Mouse (Mus musculus) midbrain, embryonic 11.5 days (tissue): Measurements from ENCODE around the gene Atp6v0c. TPM values are rescaled to one million over a fixed set of nuclear protein-coding genes. Genes with fewer than 3 reads are reported as not detected.

Experiments
- ATAC-seq: fragments of 200-750 bp; cut with Nextera tagmentation; 2 replicates; pipeline ENCODE4 v1.8.0; 2017; ENCODE audit warnings: moderate TSS enrichment, moderate library complexity; ENCODE audit not compliant: low FRiP score
- DNase-seq: peaks from one replicate; pipeline ENCODE4 v3.0.0; 2015; ENCODE audit warnings: low spot score; ENCODE audit errors: missing footprints
- H3K27ac ChIP-seq: fragments of 300-500 bp; sonication (generic); 2 replicates; pipeline ENCODE4 v1.5.1; 2014; ENCODE audit warnings: low read depth, low read length
- H3K27me3 ChIP-seq: fragments of 300-500 bp; sonication (generic); 2 replicates; pipeline ENCODE4 v1.6.1; 2014; ENCODE audit warnings: mild to moderate bottlenecking, low read length, moderate library complexity, mixed read lengths; ENCODE audit not compliant: control insufficient read depth, insufficient read depth
- H3K36me3 ChIP-seq: fragments of 300-500 bp; sonication (generic); 2 replicates; pipeline ENCODE4 v1.6.1; 2014; ENCODE audit warnings: mild to moderate bottlenecking, low read length, moderate library complexity, mixed read lengths; ENCODE audit not compliant: control insufficient read depth, insufficient read depth
- H3K4me1 ChIP-seq: fragments of 300-500 bp; sonication (generic); 2 replicates; pipeline ENCODE4 v1.6.1; 2014; ENCODE audit warnings: low read length; ENCODE audit not compliant: control insufficient read depth, insufficient read depth
- H3K4me2 ChIP-seq: fragments of 300-500 bp; sonication (generic); 2 replicates; pipeline ENCODE4 v1.6.1; 2014; ENCODE audit warnings: mild to moderate bottlenecking, moderate library complexity
- H3K4me3 ChIP-seq: fragments of 300-500 bp; sonication (generic); 2 replicates; pipeline ENCODE4 v1.5.1; 2014; ENCODE audit warnings: low read depth, low read length
- H3K9ac ChIP-seq: fragments of 300-500 bp; sonication (generic); 2 replicates; pipeline ENCODE4 v1.6.1; 2014; ENCODE audit warnings: low read length
- H3K9me3 ChIP-seq: fragments of 300-500 bp; sonication (generic); 2 replicates; pipeline ENCODE4 v1.6.1; 2016; ENCODE audit warnings: low read length; ENCODE audit not compliant: control insufficient read depth
- WGBS: fragments of 180-500 bp; shearing (Covaris S2); extraction: QIAGEN DNeasy Blood & Tissue Kit; methylation state at CpG from one replicate; pipeline ENCODE4 v1.1.7; 2014; 5-methylcytosine and 5-hydroxymethylcytosine counted together
- polyA plus RNA-seq: library from polyadenylated mRNA; unstranded; fragments of >200 nt; fragmentation: Nextera tagmentation; extraction: Ambion mirVana; gene quantifications from 2 replicates; pipeline ENCODE4 v1.2.1, GENCODE M21; 2014

Gene Atp6v0c
- polyA plus RNA-seq, 1 experiment from 2014 or later = 465 TPM

GRCm38 (mm10) chr17:24208641-24209042 is 39.1 kb upstream of the Atp6v0c start:
- 0 out of 2 replicates have a peak, but pooled peaks have one; percentile 1 for ATAC-seq
- WGBS = 1% methylated on average over 27 of the region's 29 CpGs
- Histone ChIP-seq H3K9me3 (no peaks in the 10 kb centered on the region), H3K4me3 (peak overlapping the region; percentile 45), H3K9ac (peak overlapping the region; percentile 76), H3K36me3 (no peaks in the 10 kb centered on the region), H3K27me3 (peaks cover 34% of the 10 kb centered on the region), H3K4me2 (peak overlapping the region; percentile 89), H3K4me1 (peaks cover 66% of the 10 kb centered on the region), H3K27ac (peak overlapping the region; percentile 50; the same call in 1 of the 2 replicates)
- DNase-seq = peak; percentile 95

- Histone ChIP-seq H3K9ac (peak overlapping the region; percentile 76), H3K4me3 (peak overlapping the region; percentile 45), H3K27ac (no peak overlapping the region), H3K36me3 (no peaks in the 10 kb centered on the region), H3K4me1 (peaks cover 70% of the 10 kb centered on the region), H3K9me3 (no peaks in the 10 kb centered on the region), H3K4me2 (peak overlapping the region; percentile 89), H3K27me3 (peaks cover 34% of the 10 kb centered on the region)
- ATAC-seq (no peak), DNase-seq (no peak)
- 53% methylated on average over 34 of the region's 34 CpGs for WGBS
Measured at GRCm38 (mm10) chr17:24207768-24208640, 38.5 kb upstream of the Atp6v0c start.

GRCm38 (mm10) chr17:24206451-24207351 is 37.2 kb upstream of the Atp6v0c start:
- Histone ChIP-seq H3K4me3 (peak overlapping the region; percentile 33), H3K4me2 (peak overlapping the region; percentile 94), H3K27me3 (peaks cover 34% of the 10 kb centered on the region), H3K9me3 (no peaks in the 10 kb centered on the region), H3K4me1 (peaks cover 65% of the 10 kb centered on the region), H3K27ac (no peak overlapping the region), H3K9ac (peak overlapping the region; percentile 78), H3K36me3 (no peaks in the 10 kb centered on the region)
- DNase-seq = peak; percentile 95
- 5% methylated on average over 61 of the region's 62 CpGs for WGBS
- ATAC-seq = peak; percentile 23; the same call in 1 of the 2 replicates

GRCm38 (mm10) chr17:24205908-24206361 is 36.4 kb upstream of the Atp6v0c start:
- Histone ChIP-seq H3K9me3 (no peaks in the 10 kb centered on the region), H3K4me2 (peak overlapping the region; percentile 94), H3K9ac (peak overlapping the region; percentile 78), H3K27me3 (peaks cover 30% of the 10 kb centered on the region), H3K27ac (peak overlapping the region; percentile 54; the same call in 1 of the 2 replicates), H3K36me3 (no peaks in the 10 kb centered on the region), H3K4me3 (peak overlapping the region; percentile 62), H3K4me1 (peaks cover 57% of the 10 kb centered on the region)
- ATAC-seq (peak; percentile 20; the same call in 1 of the 2 replicates), DNase-seq (peak; percentile 95)
- WGBS = 7% methylated on average over 15 of the region's 15 CpGs

GRCm38 (mm10) chr17:24205284-24205888 is 35.9 kb upstream of the Atp6v0c start, which contains the start of gene Tbc1d24:
TSS of gene Tbc1d24 (minus strand) at chr17:24205562.
- Histone ChIP-seq H3K27ac (peak within 1 kb of the TSS; percentile 54; the same call in 1 of the 2 replicates), H3K9ac (peak within 1 kb of the TSS; percentile 78), H3K9me3 (no peaks in the 10 kb centered on the region), H3K4me3 (peak within 1 kb of the TSS; percentile 62), H3K4me1 (peaks cover 53% of the 10 kb centered on the region), H3K36me3 (no peaks in the 10 kb centered on the region), H3K4me2 (peak within 1 kb of the TSS; percentile 94), H3K27me3 (peaks cover 26% of the 10 kb centered on the region)
- DNase-seq (peak; percentile 100), ATAC-seq (peak; percentile 75)
- WGBS = under 1% methylated on average over 62 of the region's 65 CpGs

- peaks cover 53% of the 10 kb centered on the region for H3K4me1 ChIP-seq
Measured at GRCm38 (mm10) chr17:24204846-24205245, 35.3 kb upstream of the Atp6v0c start.

GRCm38 (mm10) chr17:24203611-24204534 is 34.4 kb upstream of the Atp6v0c start:
- Histone ChIP-seq H3K27me3 (peaks cover 23% of the 10 kb centered on the region), H3K9me3 (no peaks in the 10 kb centered on the region), H3K36me3 (no peaks in the 10 kb centered on the region), H3K4me3 (no peak overlapping the region), H3K4me2 (peak overlapping the region; percentile 94), H3K4me1 (peaks cover 46% of the 10 kb centered on the region), H3K27ac (no peak overlapping the region), H3K9ac (no peak overlapping the region)
- WGBS = 72% methylated on average over 3 of the region's 3 CpGs
- DNase-seq = no peak
- no peak for ATAC-seq

More at GRCm38 (mm10) chr17:24204846-24205245, 35.3 kb upstream of the Atp6v0c start:
- no peaks in the 10 kb centered on the region for H3K9me3 ChIP-seq
- H3K27ac ChIP-seq = no peak overlapping the region
- H3K4me2 ChIP-seq = peak overlapping the region; percentile 94
- no peaks in the 10 kb centered on the region for H3K36me3 ChIP-seq
- DNase-seq = no peak
- no peak for ATAC-seq
- WGBS = 14% methylated on average over 7 of the region's 7 CpGs
- H3K9ac ChIP-seq = peak overlapping the region; percentile 78
- peaks cover 23% of the 10 kb centered on the region for H3K27me3 ChIP-seq
- H3K4me3 ChIP-seq = peak overlapping the region; percentile 62
